Mouse (Mus musculus): ENCODE data around the gene Bcl6. TPM values are rescaled to one million over a fixed set of nuclear protein-coding genes. Genes with fewer than 3 reads are reported as not detected.

Bcl6 gene
- polyA plus RNA-seq (2014; fragmentation: Nextera tagmentation; extraction: Ambion mirVana), result 0.49 and 0.95 TPM in 2 replicates

DNA sequence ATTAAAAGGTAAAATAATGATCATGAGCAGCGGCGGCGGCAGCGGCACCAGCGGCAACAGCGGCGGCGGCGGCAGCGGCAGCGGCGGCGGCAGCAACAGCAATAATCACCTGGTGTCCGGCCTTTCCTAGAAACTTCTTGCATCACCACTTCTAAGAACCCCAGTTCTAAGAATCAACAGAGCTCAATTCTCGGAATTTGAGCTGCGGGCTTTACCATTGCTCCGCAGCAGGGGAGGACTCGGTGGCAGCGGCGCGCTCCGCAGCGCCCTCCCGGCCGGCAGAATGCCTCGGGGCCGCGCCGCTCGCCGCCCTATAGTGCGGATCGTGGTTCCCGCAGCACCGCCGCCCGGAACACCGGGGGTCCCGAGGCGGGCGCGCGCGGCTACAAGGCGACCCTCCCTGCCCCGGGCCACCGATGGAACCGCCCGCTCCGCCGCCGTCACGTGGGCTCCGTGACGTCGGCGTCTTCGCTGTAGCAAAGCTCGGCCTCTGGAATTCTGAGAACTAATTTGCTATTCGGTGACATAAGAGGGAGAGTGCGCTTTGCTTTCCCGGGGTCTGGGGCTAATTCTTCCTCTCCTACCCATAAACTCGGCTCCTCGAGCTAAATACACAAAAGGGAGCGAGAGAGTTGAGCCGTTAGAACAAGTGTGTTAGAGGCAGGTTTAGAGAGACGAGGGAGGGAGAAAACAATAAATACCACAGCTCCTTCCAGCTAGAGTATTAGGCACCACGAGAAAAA is at the start of gene Bcl6, which contains the start of gene Gm37419:
Gene Bcl6 (minus strand): TSS at position 387 of the 743 bp plus-strand sequence.
Gene Gm37419 (plus strand): TSS at position 17 of the 743 bp plus-strand sequence.
- peak; percentile 91 for DNase-seq (ENCODE audit: low spot score)
- no peaks in the 10 kb centered on the region for H3K9me3 ChIP-seq (ENCODE audit: control insufficient read depth, low read length)
- no peaks in the 10 kb centered on the region for H3K36me3 ChIP-seq (ENCODE audit: control insufficient read depth, insufficient read depth, low read length)
- peak within 1 kb of the TSS; percentile 79 for H3K4me3 ChIP-seq (ENCODE audit: low read depth, low read length)
- peaks cover 3% of the 10 kb centered on the region; the same call in 1 of the 2 replicates for H3K27me3 ChIP-seq (replicated peaks; ENCODE audit: control insufficient read depth, insufficient read depth, low read length)
- peak within 1 kb of the TSS; percentile 71 for H3K9ac ChIP-seq (ENCODE audit: low read length)
- peak within 1 kb of the TSS; percentile 98 for H3K27ac ChIP-seq (ENCODE audit: low read depth)
- under 1% methylated on average over 68 of the region's 68 CpGs for WGBS
- peak within 1 kb of the TSS; percentile 95 for H3K4me2 ChIP-seq (ENCODE audit: low read length)
- peaks cover 33% of the 10 kb centered on the region for H3K4me1 ChIP-seq (replicated peaks; ENCODE audit: control insufficient read depth, insufficient read depth, low read length)
- peak; percentile 84 for ATAC-seq (replicated peaks; ENCODE audit: low FRiP score, low TSS enrichment, low read depth)

DNA sequence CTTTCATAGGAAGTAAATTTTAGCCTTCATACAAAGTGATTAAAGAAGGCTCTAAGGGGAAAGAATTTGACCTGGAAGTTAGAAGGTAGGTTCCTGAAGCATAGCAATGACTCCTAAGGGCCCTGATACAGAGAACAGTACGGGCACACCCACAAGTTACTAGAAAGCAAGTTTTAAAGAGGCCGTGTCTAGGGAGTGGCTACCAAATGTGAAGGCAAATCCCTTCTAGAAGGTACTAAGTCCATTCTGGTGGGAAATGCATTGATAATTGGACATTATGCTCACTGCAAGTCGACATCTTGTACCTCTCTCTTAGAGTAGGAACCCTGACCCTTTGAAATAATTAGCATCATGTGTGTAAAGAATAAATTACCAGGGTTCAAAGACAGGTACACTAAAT is 47.7 kb upstream of the Bcl6 start:
- DNase-seq (ENCODE audit: low spot score) (no peak), ATAC-seq (replicated peaks; ENCODE audit: low FRiP score, low TSS enrichment, low read depth) (no peak)
- H3K9ac ChIP-seq (ENCODE audit: low read length), result no peak overlapping the region
- H3K36me3 ChIP-seq (ENCODE audit: control insufficient read depth, insufficient read depth, low read length), result no peaks in the 10 kb centered on the region
- no peak overlapping the region for H3K4me3 ChIP-seq (ENCODE audit: low read depth, low read length)
- H3K27ac ChIP-seq (ENCODE audit: low read depth), result no peak overlapping the region
- no peaks in the 10 kb centered on the region for H3K4me1 ChIP-seq (replicated peaks; ENCODE audit: control insufficient read depth, insufficient read depth, low read length)
- no peaks in the 10 kb centered on the region for H3K9me3 ChIP-seq (ENCODE audit: control insufficient read depth, low read length)
- H3K4me2 ChIP-seq (ENCODE audit: low read length), result no peak overlapping the region
- 85% methylated on average over 3 of the region's 3 CpGs for WGBS
- H3K27me3 ChIP-seq (replicated peaks; ENCODE audit: control insufficient read depth, insufficient read depth, low read length), result no peaks in the 10 kb centered on the region

DNA sequence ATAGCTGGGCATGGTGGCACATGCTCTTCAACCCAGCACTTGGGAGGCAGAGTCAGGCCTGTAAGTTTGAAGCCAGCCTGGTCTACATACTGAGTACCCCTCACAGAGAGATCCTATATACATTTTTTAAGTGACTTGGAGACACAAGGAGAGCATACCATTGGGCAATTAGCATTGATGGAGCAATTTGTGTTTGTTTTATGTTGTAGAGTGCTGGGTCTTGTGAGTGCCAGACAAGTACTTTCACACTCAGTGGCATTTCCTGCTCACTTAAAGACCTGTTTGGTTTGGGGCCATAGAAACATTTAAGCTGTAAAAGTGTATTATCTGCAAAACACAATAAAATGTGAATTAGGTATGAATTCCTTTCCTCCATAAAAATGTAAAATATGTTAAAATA is 47.1 kb upstream of the Bcl6 start:
- Histone ChIP-seq H3K4me1 (replicated peaks; ENCODE audit: control insufficient read depth, insufficient read depth, low read length) (no peaks in the 10 kb centered on the region), H3K4me2 (ENCODE audit: low read length) (no peak overlapping the region), H3K9me3 (ENCODE audit: control insufficient read depth, low read length) (no peaks in the 10 kb centered on the region), H3K27ac (ENCODE audit: low read depth) (no peak overlapping the region), H3K9ac (ENCODE audit: low read length) (no peak overlapping the region), H3K36me3 (ENCODE audit: control insufficient read depth, insufficient read depth, low read length) (no peaks in the 10 kb centered on the region), H3K27me3 (replicated peaks; ENCODE audit: control insufficient read depth, insufficient read depth, low read length) (no peaks in the 10 kb centered on the region), H3K4me3 (ENCODE audit: low read depth, low read length) (no peak overlapping the region)
- ATAC-seq (replicated peaks; ENCODE audit: low FRiP score, low TSS enrichment, low read depth), result no peak
- DNase-seq (ENCODE audit: low spot score), result no peak

- Histone ChIP-seq H3K36me3 (ENCODE audit: control insufficient read depth, insufficient read depth, low read length) (no peaks in the 10 kb centered on the region), H3K4me2 (ENCODE audit: low read length) (no peak overlapping the region), H3K4me3 (ENCODE audit: low read depth, low read length) (no peak overlapping the region), H3K27ac (ENCODE audit: low read depth) (no peak overlapping the region), H3K9me3 (ENCODE audit: control insufficient read depth, low read length) (no peaks in the 10 kb centered on the region), H3K27me3 (replicated peaks; ENCODE audit: control insufficient read depth, insufficient read depth, low read length) (no peaks in the 10 kb centered on the region), H3K4me1 (replicated peaks; ENCODE audit: control insufficient read depth, insufficient read depth, low read length) (no peaks in the 10 kb centered on the region), H3K9ac (ENCODE audit: low read length) (no peak overlapping the region)
- ATAC-seq (replicated peaks; ENCODE audit: low FRiP score, low TSS enrichment, low read depth), result no peak
- DNase-seq (ENCODE audit: low spot score), result no peak
- 50% methylated on average over 2 of the region's 2 CpGs for WGBS
Observed at GRCm38 (mm10) chr16:24034450-24034849, 45.8 kb upstream of the Bcl6 start.

- H3K36me3 ChIP-seq (ENCODE audit: control insufficient read depth, insufficient read depth, low read length), result no peaks in the 10 kb centered on the region
- H3K9me3 ChIP-seq (ENCODE audit: control insufficient read depth, low read length), result no peaks in the 10 kb centered on the region
- no peak overlapping the region for H3K4me2 ChIP-seq (ENCODE audit: low read length)
- no peak overlapping the region for H3K9ac ChIP-seq (ENCODE audit: low read length)
- ATAC-seq (replicated peaks; ENCODE audit: low FRiP score, low TSS enrichment, low read depth), result no peak
- no peak for DNase-seq (ENCODE audit: low spot score)
- no peaks in the 10 kb centered on the region for H3K27me3 ChIP-seq (replicated peaks; ENCODE audit: control insufficient read depth, insufficient read depth, low read length)
- H3K4me3 ChIP-seq (ENCODE audit: low read depth, low read length), result no peak overlapping the region
- H3K27ac ChIP-seq (ENCODE audit: low read depth), result no peak overlapping the region
- WGBS, result 92% methylated on average over 5 of the region's 5 CpGs
- no peaks in the 10 kb centered on the region for H3K4me1 ChIP-seq (replicated peaks; ENCODE audit: control insufficient read depth, insufficient read depth, low read length)
Observed at GRCm38 (mm10) chr16:24033259-24033658, 44.6 kb upstream of the Bcl6 start.

DNA sequence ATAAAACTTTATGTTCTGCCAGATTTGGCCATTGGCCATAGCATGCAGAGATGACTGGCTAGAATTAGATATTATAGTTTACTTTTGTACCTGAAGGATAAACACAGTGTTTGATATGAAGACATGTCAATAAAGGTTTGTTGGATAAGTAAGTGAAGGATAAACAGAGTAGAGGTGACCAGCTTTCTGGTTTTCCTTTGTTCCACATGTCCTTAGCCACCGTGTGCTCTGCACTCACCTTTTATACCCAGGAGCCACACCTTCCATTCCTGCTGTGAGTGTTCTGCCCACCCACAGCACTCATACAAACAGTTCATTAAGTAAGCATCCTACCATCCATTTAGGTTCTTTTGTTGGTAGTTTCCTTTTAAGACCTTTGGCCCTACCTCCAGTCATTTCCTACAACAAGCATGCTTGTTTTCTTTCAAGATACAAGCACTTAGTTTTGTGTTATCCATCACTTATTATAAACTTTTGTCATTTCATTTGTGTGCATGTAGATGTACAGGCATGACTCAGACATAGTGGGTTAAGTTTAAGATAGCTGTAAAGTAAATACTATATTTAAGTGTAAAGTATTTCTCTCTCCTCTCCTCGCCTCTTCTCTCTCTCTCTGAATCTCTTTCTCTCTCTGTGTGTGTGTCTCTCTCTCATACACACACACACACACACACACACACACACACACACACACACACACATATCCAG is 41.5 kb upstream of the Bcl6 start:
- 67% methylated on average over 2 of the region's 2 CpGs for WGBS
- no peak overlapping the region for H3K4me2 ChIP-seq (ENCODE audit: low read length)
- H3K4me3 ChIP-seq (ENCODE audit: low read depth, low read length), result no peak overlapping the region
- no peaks in the 10 kb centered on the region for H3K27me3 ChIP-seq (replicated peaks; ENCODE audit: control insufficient read depth, insufficient read depth, low read length)
- no peaks in the 10 kb centered on the region for H3K36me3 ChIP-seq (ENCODE audit: control insufficient read depth, insufficient read depth, low read length)
- H3K9ac ChIP-seq (ENCODE audit: low read length), result no peak overlapping the region
- DNase-seq (ENCODE audit: low spot score), result no peak
- H3K9me3 ChIP-seq (ENCODE audit: control insufficient read depth, low read length), result no peaks in the 10 kb centered on the region
- ATAC-seq (replicated peaks; ENCODE audit: low FRiP score, low TSS enrichment, low read depth), result no peak
- no peaks in the 10 kb centered on the region for H3K4me1 ChIP-seq (replicated peaks; ENCODE audit: control insufficient read depth, insufficient read depth, low read length)
- no peak overlapping the region for H3K27ac ChIP-seq (ENCODE audit: low read depth)

DNA sequence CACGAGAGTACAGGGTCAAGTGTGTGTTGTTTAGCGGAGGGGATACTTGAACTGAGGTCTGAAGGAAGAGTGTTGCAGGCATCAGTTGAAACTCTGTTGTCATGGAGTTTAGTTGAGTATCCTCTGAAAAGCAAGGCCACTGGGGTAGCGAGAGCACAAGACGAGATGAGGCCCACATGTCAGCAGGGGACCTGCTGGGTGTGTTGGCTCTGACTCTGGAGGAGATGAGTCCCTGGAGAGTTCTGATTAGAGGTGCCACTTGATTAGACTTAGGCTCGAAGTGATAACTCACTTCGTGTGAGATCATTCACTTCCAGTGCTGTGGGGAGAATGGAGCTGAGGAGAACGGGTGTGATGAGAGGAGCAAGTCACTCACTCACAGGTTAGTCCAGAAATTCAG is 36.8 kb upstream of the Bcl6 start:
- Histone ChIP-seq H3K4me1 (replicated peaks; ENCODE audit: control insufficient read depth, insufficient read depth, low read length) (no peaks in the 10 kb centered on the region), H3K27me3 (replicated peaks; ENCODE audit: control insufficient read depth, insufficient read depth, low read length) (no peaks in the 10 kb centered on the region), H3K27ac (ENCODE audit: low read depth) (no peak overlapping the region), H3K9ac (ENCODE audit: low read length) (no peak overlapping the region), H3K4me3 (ENCODE audit: low read depth, low read length) (no peak overlapping the region), H3K36me3 (ENCODE audit: control insufficient read depth, insufficient read depth, low read length) (no peaks in the 10 kb centered on the region), H3K9me3 (ENCODE audit: control insufficient read depth, low read length) (no peaks in the 10 kb centered on the region), H3K4me2 (ENCODE audit: low read length) (no peak overlapping the region)
- ATAC-seq (replicated peaks; ENCODE audit: low FRiP score, low TSS enrichment, low read depth), result no peak
- WGBS, result 59% methylated on average over 7 of the region's 7 CpGs
- DNase-seq (ENCODE audit: low spot score), result no peak

GRCm38 (mm10) chr16:24022605-24023004 is 34.0 kb upstream of the Bcl6 start:
- Histone ChIP-seq H3K27me3 (replicated peaks; ENCODE audit: control insufficient read depth, insufficient read depth, low read length) (no peaks in the 10 kb centered on the region), H3K4me3 (ENCODE audit: low read depth, low read length) (no peak overlapping the region)

More at GRCm38 (mm10) chr16:24022605-24023004, 34.0 kb upstream of the Bcl6 start:
- DNase-seq (ENCODE audit: low spot score), result no peak
- H3K9me3 ChIP-seq (ENCODE audit: control insufficient read depth, low read length), result no peaks in the 10 kb centered on the region
- H3K36me3 ChIP-seq (ENCODE audit: control insufficient read depth, insufficient read depth, low read length), result no peaks in the 10 kb centered on the region
- no peak overlapping the region for H3K4me2 ChIP-seq (ENCODE audit: low read length)
- no peaks in the 10 kb centered on the region for H3K4me1 ChIP-seq (replicated peaks; ENCODE audit: control insufficient read depth, insufficient read depth, low read length)
- no peak overlapping the region for H3K27ac ChIP-seq (ENCODE audit: low read depth)
- 77% methylated on average over 4 of the region's 4 CpGs for WGBS
- no peak for ATAC-seq (replicated peaks; ENCODE audit: low FRiP score, low TSS enrichment, low read depth)
- no peak overlapping the region for H3K9ac ChIP-seq (ENCODE audit: low read length)

Data from intestine, embryonic 14.5 days (tissue).